Mouse (Mus musculus) CH12.LX (cell line): ENCODE data around the gene Pde4d. TPM values are rescaled to one million over a fixed set of nuclear protein-coding genes. Genes with fewer than 3 reads are reported as not detected.

Experiments used
- DNase-seq: peaks from one replicate; pipeline ENCODE4 v3.0.0-alpha.2; 2013; ENCODE audit errors: extremely low read depth
- H3K27ac ChIP-seq: 2 replicates; pipeline ENCODE4 v1.5.1; 2012; ENCODE audit warnings: low read depth, mild to moderate bottlenecking, control low read depth, moderate library complexity; ENCODE audit not compliant: insufficient read depth
- H3K27me3 ChIP-seq: replicated peaks from 2 replicates; pipeline ENCODE3; 2012; ENCODE audit warnings: inconsistent platforms
- H3K36me3 ChIP-seq, 2 experiments: replicated peaks in 1 of 2; 2 replicates each; pipeline versions ENCODE3 to v1.6.1; 2012; ENCODE audit warnings: inconsistent platforms in 1 of 2, low read length in 1 of 2, mild to moderate bottlenecking in 1 of 2, mixed read lengths in 1 of 2, moderate library complexity in 1 of 2; ENCODE audit not compliant: control insufficient read depth in 1 of 2, insufficient read depth in 1 of 2
- H3K4me1 ChIP-seq, 2 experiments: 2 replicates each; pipeline ENCODE4 v1.6.1; 2012; ENCODE audit warnings: inconsistent platforms in 1 of 2, moderate library complexity in 1 of 2; ENCODE audit not compliant: insufficient read depth in 2 of 2, control insufficient read depth in 1 of 2
- H3K4me2 ChIP-seq: 2 replicates; pipeline ENCODE4 v1.6.1; 2012; ENCODE audit warnings: low read depth, mild to moderate bottlenecking, control low read depth; ENCODE audit not compliant: poor library complexity, insufficient read depth, severe bottlenecking
- H3K4me3 ChIP-seq, 3 experiments: fragments of 150-350 bp in 1 of 3; sonication (generic) in 1 of 3; replicated peaks in 1 of 3; 2 replicates each; pipeline versions ENCODE3 to v1.5.1; 2011 to 2012; ENCODE audit warnings: low read depth in 2 of 3, low read length in 2 of 3, mild to moderate bottlenecking in 2 of 3, moderate library complexity in 2 of 3, control low read depth in 1 of 3, improper control_type of control experiment in 1 of 3, inconsistent platforms in 1 of 3, mixed read lengths in 1 of 3; ENCODE audit not compliant: poor library complexity in 1 of 3
- H3K79me2 ChIP-seq: replicated peaks from 2 replicates; pipeline ENCODE4 v1.6.1; 2012; ENCODE audit warnings: mild to moderate bottlenecking, moderate library complexity; ENCODE audit not compliant: control insufficient read depth, poor library complexity, insufficient read depth, severe bottlenecking; ENCODE audit errors: extremely low read depth
- H3K9ac ChIP-seq: 2 replicates; pipeline ENCODE4 v1.6.1; 2012; ENCODE audit warnings: low read depth, mild to moderate bottlenecking, control low read depth, moderate library complexity; ENCODE audit not compliant: insufficient read depth
- H3K9me3 ChIP-seq: replicated peaks from 2 replicates; pipeline ENCODE3; 2012; ENCODE audit warnings: low read length, inconsistent platforms, mixed read lengths
- BHLHE40 ChIP-seq: IDR thresholded peaks from 2 replicates; pipeline ENCODE4 v1.6.1; 2011; ENCODE audit warnings: mild to moderate bottlenecking, low read depth, low read length, improper control_type of control experiment
- CTCF ChIP-seq, 2 experiments: IDR thresholded peaks in 1 of 2; conservative IDR thresholded peaks in 1 of 2; 2 replicates each; pipeline ENCODE4 v1.5.1; 2011 to 2012; ENCODE audit warnings: low read depth in 2 of 2, low read length in 2 of 2, improper control_type of control experiment in 1 of 2, inconsistent platforms in 1 of 2, mild to moderate bottlenecking in 1 of 2, moderate library complexity in 1 of 2
- E2F4 ChIP-seq: IDR thresholded peaks from 2 replicates; pipeline ENCODE4 v1.6.1; 2011; ENCODE audit warnings: low read depth, low read length, improper control_type of control experiment; ENCODE audit not compliant: insufficient replicate concordance
- ELF1 ChIP-seq: IDR thresholded peaks from 2 replicates; pipeline ENCODE4 v1.6.1; 2014; ENCODE audit warnings: low read depth, mild to moderate bottlenecking, inconsistent platforms, low read length, improper control_type of control experiment
- EP300 ChIP-seq: IDR thresholded peaks from 2 replicates; pipeline ENCODE4 v1.6.1; 2011; ENCODE audit warnings: low read length, improper control_type of control experiment
- ETS1 ChIP-seq: conservative IDR thresholded peaks from 2 replicates; pipeline ENCODE4 v1.6.1; 2012; ENCODE audit warnings: low read depth, mild to moderate bottlenecking, inconsistent platforms, low read length, improper control_type of control experiment, moderate library complexity
- GABPA ChIP-seq: IDR thresholded peaks from 2 replicates; pipeline ENCODE4 v1.6.1; 2012; ENCODE audit warnings: low read depth, low read length, improper control_type of control experiment, inconsistent platforms; ENCODE audit not compliant: insufficient replicate concordance
- HCFC1 ChIP-seq: IDR thresholded peaks from 2 replicates; pipeline ENCODE4 v1.6.1; 2012; ENCODE audit warnings: low read depth, mild to moderate bottlenecking, inconsistent platforms, low read length, improper control_type of control experiment
- IRF4 ChIP-seq: IDR thresholded peaks from 2 replicates; pipeline ENCODE4 v1.6.1; 2014; ENCODE audit warnings: low read depth, mild to moderate bottlenecking, inconsistent platforms, low read length, improper control_type of control experiment
- JUND ChIP-seq: conservative IDR thresholded peaks from 2 replicates; pipeline ENCODE4 v1.6.1; 2011; ENCODE audit warnings: low read depth, low read length, improper control_type of control experiment
- KAT2A ChIP-seq: IDR thresholded peaks from 2 replicates; pipeline ENCODE4 v1.6.1; 2012; ENCODE audit warnings: low read length, improper control_type of control experiment, inconsistent platforms; ENCODE audit not compliant: insufficient replicate concordance
- MAFK ChIP-seq: IDR thresholded peaks from 2 replicates; pipeline ENCODE4 v1.6.1; 2011; ENCODE audit warnings: low read length, improper control_type of control experiment; ENCODE audit not compliant: insufficient replicate concordance
- MYC ChIP-seq: IDR thresholded peaks from 2 replicates; pipeline ENCODE4 v1.6.1; 2011; ENCODE audit warnings: low read depth, mild to moderate bottlenecking, improper control_type of control experiment, low read length
- NELFE ChIP-seq: IDR thresholded peaks from 2 replicates; pipeline ENCODE4 v1.6.1; 2011; ENCODE audit warnings: low read depth, low read length, improper control_type of control experiment
- PAX5 ChIP-seq: IDR thresholded peaks from 2 replicates; pipeline ENCODE4 v1.6.1; 2012; ENCODE audit warnings: low read length, inconsistent platforms, mixed read lengths
- POLR2A ChIP-seq: IDR thresholded peaks from 2 replicates; pipeline ENCODE4 v1.6.1; 2011; ENCODE audit warnings: low read depth, mild to moderate bottlenecking, improper control_type of control experiment, low read length
- POLR2AphosphoS2 ChIP-seq: IDR thresholded peaks from 2 replicates; pipeline ENCODE4 v1.6.1; 2011; ENCODE audit warnings: low read depth, low read length, improper control_type of control experiment
- SMC3 ChIP-seq: IDR thresholded peaks from 2 replicates; pipeline ENCODE4 v1.6.1; 2011; ENCODE audit warnings: low read depth, low read length, improper control_type of control experiment
- TBP ChIP-seq: conservative IDR thresholded peaks from 2 replicates; pipeline ENCODE4 v1.6.1; 2011; ENCODE audit warnings: low read depth, low read length, improper control_type of control experiment
- TCF12 ChIP-seq: IDR thresholded peaks from 2 replicates; pipeline ENCODE4 v1.6.1; 2014; ENCODE audit warnings: low read depth, mild to moderate bottlenecking, inconsistent platforms, low read length, improper control_type of control experiment
- USF2 ChIP-seq: conservative IDR thresholded peaks from 2 replicates; pipeline ENCODE4 v1.6.1; 2011; ENCODE audit warnings: low read depth, low read length, improper control_type of control experiment
- ZC3H11A ChIP-seq: IDR thresholded peaks from 2 replicates; pipeline ENCODE4 v1.6.1; 2012; ENCODE audit warnings: low read depth, mild to moderate bottlenecking, inconsistent platforms, low read length, improper control_type of control experiment
- ZNF384 ChIP-seq: IDR thresholded peaks from 2 replicates; pipeline ENCODE4 v1.6.1; 2012; ENCODE audit warnings: low read depth, low read length, improper control_type of control experiment, inconsistent platforms
- dilution Hi-C: fragments of 300-500 bp; cut with MboI; formaldehyde crosslinking; loops from 2 replicates; pipeline ENCODE4 v1.14.3; 2020; ENCODE audit warnings: low sequenced_read_pairs; ENCODE audit not compliant: extremely low pct_unique_long_range_greater_than_20kb, extremely low pct_ligation_motif_present
- in situ Hi-C: fragments of 300-500 bp; cut with MboI; formaldehyde crosslinking; loops from 3 replicates; pipeline ENCODE4 v1.14.3; 2019; ENCODE audit warnings: low sequenced_read_pairs, low pct_ligation_motif_present, low pct_unique_long_range_greater_than_20kb, mixed read lengths
- polyA plus RNA-seq: library from polyadenylated mRNA; unstranded; fragments of >175 nt; gene quantifications from 2 replicates; pipeline ENCODE4 v1.2.1, GENCODE M21; 2012; ENCODE audit warnings: low read depth; ENCODE audit not compliant: insufficient read length
- total RNA-seq, 2 experiments: library from RNA; depleted of rRNA; stranded (reverse); fragments of 300-350 nt in 1 of 2; fragments of >200 nt in 1 of 2; gene quantifications; 2 replicates each; pipeline ENCODE4 v1.2.3; 2012 to 2014

The Pde4d gene
- total and polyA plus RNA-seq, 3 experiments = not detected

DNA sequence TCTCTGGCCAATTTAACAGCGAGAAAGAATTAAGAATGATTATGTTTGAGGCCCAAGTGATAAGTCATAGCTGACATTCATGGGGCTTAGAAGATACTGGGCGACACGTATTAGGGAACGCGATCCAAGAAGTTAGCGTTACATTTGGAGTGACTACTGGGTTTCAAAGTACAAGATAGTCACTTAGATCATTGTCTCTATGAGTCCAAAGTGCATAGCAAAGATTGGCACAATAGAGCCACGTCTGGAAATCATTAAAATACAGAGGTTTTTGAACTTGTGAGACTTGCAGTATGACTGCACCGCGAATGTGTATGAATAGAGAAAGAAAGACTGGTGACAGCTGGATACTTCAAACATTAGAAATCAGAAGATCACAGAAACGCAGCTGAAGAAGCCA is 825.1 kb downstream of the Pde4d start:
- Histone ChIP-seq H3K9ac (no peak overlapping the region), H3K4me3 (no peak overlapping the region), H3K27ac (no peak overlapping the region), H3K36me3 (no peaks in the 10 kb centered on the region), H3K4me2 (no peak overlapping the region), H3K27me3 (no peaks in the 10 kb centered on the region), H3K9me3 (no peaks in the 10 kb centered on the region), H3K4me1 (no peaks in the 10 kb centered on the region), H3K79me2 (no peaks in the 10 kb centered on the region)
- in situ Hi-C loops (no loop called here), dilution Hi-C loops (no loop called here)
- no peak for DNase-seq
- TF ChIP-seq POLR2A = no peak
- TF ChIP-seq E2F4 = no peak
- no peak for TF ChIP-seq PAX5
- TF ChIP-seq CTCF (conservative IDR thresholded peaks at IDR 0.05 in 1 of 2, IDR thresholded peaks at IDR 0.05 in 1 of 2; ENCODE audit: low read depth in 2 of 2, low read length in 2 of 2) = no peak
- no peak for TF ChIP-seq NELFE
- TF ChIP-seq TCF12 = no peak

DNA sequence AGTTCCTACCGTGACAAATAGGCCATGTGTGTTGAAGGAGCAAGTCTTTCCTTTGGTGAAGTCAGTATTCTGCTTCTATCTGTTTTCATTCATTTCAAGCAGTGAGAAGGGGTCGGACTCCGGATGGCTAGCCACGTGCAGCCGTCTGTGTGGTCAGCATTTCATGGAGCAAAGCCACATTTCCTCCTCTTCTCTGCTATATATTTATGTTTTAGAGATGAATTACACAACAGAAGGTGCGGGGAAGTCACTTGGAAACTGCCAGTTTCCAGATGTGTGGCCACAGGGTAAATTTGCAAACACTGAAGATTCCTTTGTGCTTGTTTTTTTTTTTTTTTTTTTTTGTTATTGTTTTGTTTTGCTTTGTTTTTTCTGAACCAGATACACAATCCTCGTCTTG is 828.0 kb downstream of the Pde4d start:
- Histone ChIP-seq H3K4me2 (no peak overlapping the region), H3K36me3 (no peaks in the 10 kb centered on the region), H3K27me3 (no peaks in the 10 kb centered on the region), H3K9ac (no peak overlapping the region), H3K27ac (no peak overlapping the region), H3K4me1 (no peaks in the 10 kb centered on the region), H3K79me2 (no peaks in the 10 kb centered on the region), H3K9me3 (no peaks in the 10 kb centered on the region), H3K4me3 (no peak overlapping the region)
- TF ChIP-seq KAT2A (no peak), GABPA (no peak), ZNF384 (no peak), EP300 (no peak), HCFC1 (no peak), MAFK (no peak), PAX5 (no peak), BHLHE40 (no peak), JUND (no peak), USF2 (no peak), ELF1 (no peak), SMC3 (no peak), ETS1 (no peak), IRF4 (no peak), POLR2AphosphoS2 (no peak), TBP (no peak), MYC (no peak), ZC3H11A (no peak)
- in situ Hi-C loops (no loop called here), dilution Hi-C loops (no loop called here)
- DNase-seq = no peak
